Mouse (Mus musculus) liver, adult 2 months (tissue): ENCODE measurements at regions not wholly inside any gene's neighbourhood (a gene's known extent, or its start where the extent isn't known, plus 50 kb on each side); places are given as distances from the start of the nearest gene placed in this dataset.

ENCODE experiments used
- DNase-seq: peaks from one replicate; pipeline ENCODE4 v3.0.0-alpha.2; 2011; ENCODE audit warnings: low read depth, low spot score; ENCODE audit errors: extremely low read depth
- H3K27ac ChIP-seq: fragments of 200-500 bp; replicated peaks from 2 replicates; pipeline ENCODE4 v1.5.1; 2012; ENCODE audit warnings: low read depth, mild to moderate bottlenecking, control low read depth, inconsistent platforms, low read length; ENCODE audit not compliant: insufficient read depth
- H3K27me3 ChIP-seq: fragments of 200-500 bp; 2 replicates; pipeline ENCODE4 v1.6.1; 2012; ENCODE audit warnings: mild to moderate bottlenecking, moderate library complexity, low read length, inconsistent platforms; ENCODE audit not compliant: control insufficient read depth, insufficient read depth
- H3K36me3 ChIP-seq: fragments of 200-500 bp; 2 replicates; pipeline ENCODE4 v1.6.1; 2012; ENCODE audit warnings: low read length, inconsistent platforms; ENCODE audit not compliant: control insufficient read depth, insufficient read depth
- H3K4me1 ChIP-seq: fragments of 200-500 bp; 2 replicates; pipeline ENCODE4 v1.6.1; 2011; ENCODE audit warnings: low read length; ENCODE audit not compliant: control insufficient read depth, insufficient read depth
- H3K4me3 ChIP-seq: fragments of 200-500 bp; 2 replicates; pipeline ENCODE4 v1.5.1; 2011; ENCODE audit warnings: low read depth, mild to moderate bottlenecking, control low read depth, low read length, moderate library complexity; ENCODE audit not compliant: insufficient read depth
- H3K79me2 ChIP-seq: fragments of 200-500 bp; 2 replicates; pipeline ENCODE4 v1.6.1; 2012; ENCODE audit warnings: inconsistent platforms, mild to moderate bottlenecking, low read length, moderate library complexity; ENCODE audit not compliant: control insufficient read depth, insufficient read depth
- H3K9ac ChIP-seq: fragments of 200-500 bp; 2 replicates; pipeline ENCODE4 v1.6.1; 2012; ENCODE audit warnings: low read depth, mild to moderate bottlenecking, control low read depth, inconsistent platforms, low read length
- CTCF ChIP-seq: fragments of 200-500 bp; IDR thresholded peaks from 2 replicates; pipeline ENCODE4 v1.5.1; 2011; ENCODE audit warnings: low read depth, low read length, control low read depth
- POLR2A ChIP-seq: fragments of 200-500 bp; IDR thresholded peaks from 2 replicates; pipeline ENCODE4 v1.6.1; 2011; ENCODE audit warnings: low read length, control low read depth; ENCODE audit not compliant: insufficient read depth; ENCODE audit errors: extremely low read depth
- WGBS: fragments of 180-500 bp; shearing (Covaris S2); methylation state at CpG from one replicate; pipeline ENCODE4 v1.1.7; 2018; 5-methylcytosine and 5-hydroxymethylcytosine counted together

GRCm38 (mm10) chr6:133983804-133984514, 51.5 kb upstream of the Etv6 start:
- H3K79me2 ChIP-seq: no peaks in the 10 kb centered on the region
- TF ChIP-seq CTCF (no peak), POLR2A (no peak)
- H3K27ac ChIP-seq: no peak overlapping the region
- H3K27me3 ChIP-seq: no peaks in the 10 kb centered on the region
- WGBS: 85% methylated on average over 10 of the region's 10 CpGs
- H3K36me3 ChIP-seq: no peaks in the 10 kb centered on the region
- no peaks in the 10 kb centered on the region for H3K4me1 ChIP-seq
- H3K9ac ChIP-seq: no peak overlapping the region
- no peak overlapping the region for H3K4me3 ChIP-seq
- no peak for DNase-seq

- no peaks in the 10 kb centered on the region for H3K4me1 ChIP-seq
- no peak overlapping the region for H3K4me3 ChIP-seq
- TF ChIP-seq POLR2A: no peak
- no peak for TF ChIP-seq CTCF
- H3K27ac ChIP-seq: no peak overlapping the region
- no peaks in the 10 kb centered on the region for H3K36me3 ChIP-seq
- WGBS: 63% methylated on average over 16 of the region's 16 CpGs
- DNase-seq: no peak
- H3K79me2 ChIP-seq: no peaks in the 10 kb centered on the region
- H3K9ac ChIP-seq: no peak overlapping the region
- no peaks in the 10 kb centered on the region for H3K27me3 ChIP-seq
These were observed 50.7 kb upstream of the Etv6 start for GRCm38 (mm10) chr6:133984666-133985355.
